Mouse (Mus musculus): ENCODE results near the gene Adamts20. TPM values are rescaled to one million over a fixed set of nuclear protein-coding genes. Genes with fewer than 3 reads are reported as not detected.

Gene Adamts20
- total RNA-seq, 2 experiments from 2014 or later = 1.7 to 2.3 TPM

DNA sequence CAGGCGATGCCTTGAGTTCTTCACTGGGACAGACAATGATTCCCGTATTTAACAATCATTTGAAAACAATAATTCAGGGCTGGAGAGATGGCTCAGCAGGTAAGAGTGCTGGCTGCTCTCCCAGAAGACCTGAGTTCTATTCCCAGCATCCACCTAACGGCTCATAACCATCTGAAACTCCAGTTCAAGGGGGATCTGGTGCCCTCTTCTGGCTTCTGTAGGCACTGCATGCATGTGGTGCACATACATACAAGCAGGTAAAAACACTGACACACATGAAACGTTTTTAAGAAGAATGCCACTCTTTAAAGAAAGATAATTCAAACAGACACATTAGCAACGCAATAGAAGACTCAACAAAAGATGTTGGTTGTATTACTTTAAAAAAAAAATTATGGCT lies 120.9 kb downstream of the Adamts20 start:
- no peak for DNase-seq (ENCODE audit: low spot score in 2 of 2)

DNA sequence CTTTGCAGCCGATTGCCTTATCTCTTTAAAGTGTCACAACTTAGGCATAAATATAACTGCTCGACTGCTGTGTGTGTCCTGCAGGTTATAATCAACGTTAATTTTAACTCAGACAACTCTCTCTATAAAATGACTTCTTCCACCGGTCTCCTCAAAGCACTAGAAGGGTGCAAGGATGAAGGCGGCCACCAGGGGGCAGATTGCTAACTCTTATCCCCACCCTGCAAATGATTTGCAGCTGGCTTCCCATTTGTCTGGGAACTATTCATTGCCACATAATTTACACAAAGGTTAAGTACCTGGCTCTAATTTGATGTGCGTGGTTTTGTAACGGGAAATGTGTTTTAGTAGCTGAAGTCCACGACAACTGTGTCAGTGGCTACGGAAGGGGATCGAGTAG lies 122.9 kb downstream of the Adamts20 start:
- DNase-seq (ENCODE audit: low spot score in 2 of 2) = peak; percentile 65 to 76

- DNase-seq (ENCODE audit: low spot score in 2 of 2) = no peak
Measured at GRCm38 (mm10) chr15:94339011-94339410, 126.2 kb downstream of the Adamts20 start.

DNA sequence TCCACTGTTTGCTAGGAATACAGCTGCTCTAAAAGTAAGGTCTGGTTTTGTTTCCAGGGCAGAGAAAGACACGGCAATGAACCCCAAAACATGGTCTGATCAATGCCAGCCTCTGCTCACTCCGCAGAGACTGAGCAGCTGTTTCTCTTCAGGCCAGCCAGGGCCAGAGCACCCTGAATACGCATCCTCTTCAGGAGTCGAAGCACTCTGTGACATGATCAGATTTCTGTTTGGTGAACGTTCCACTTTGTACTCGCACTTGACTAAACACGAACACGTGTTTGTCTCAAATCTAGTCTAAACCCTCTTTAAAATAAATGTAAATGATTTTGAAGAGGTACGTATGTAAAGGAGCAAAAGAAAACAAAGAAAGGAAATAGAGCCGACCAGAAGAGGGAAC lies 130.6 kb downstream of the Adamts20 start:
- DNase-seq (ENCODE audit: low spot score in 2 of 2) = no peak

DNA sequence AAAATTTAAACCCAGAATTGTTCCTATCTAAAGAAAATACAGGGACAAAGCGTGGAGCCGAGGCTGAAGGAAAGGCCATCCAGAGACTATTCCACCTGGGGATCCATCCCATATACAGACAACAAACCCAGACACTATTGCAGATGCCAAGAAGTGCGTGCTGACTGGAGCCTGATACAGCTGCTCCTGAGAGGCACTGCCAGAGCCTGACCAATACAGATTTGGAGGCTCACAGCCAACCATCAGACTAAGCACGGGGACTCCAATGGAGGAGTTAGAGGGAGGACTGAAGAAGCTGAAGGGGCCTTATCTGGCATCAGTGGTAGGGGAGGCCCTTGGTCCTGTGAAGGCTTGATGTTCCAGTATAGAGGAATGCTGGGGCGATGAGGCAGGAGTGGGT lies 138.6 kb downstream of the Adamts20 start:
- DNase-seq (ENCODE audit: low spot score in 2 of 2) = no peak

- peak; percentile 44 to 56 for DNase-seq (ENCODE audit: low spot score in 2 of 2)
Measured at GRCm38 (mm10) chr15:94325509-94326181, 139.6 kb downstream of the Adamts20 start.

DNA sequence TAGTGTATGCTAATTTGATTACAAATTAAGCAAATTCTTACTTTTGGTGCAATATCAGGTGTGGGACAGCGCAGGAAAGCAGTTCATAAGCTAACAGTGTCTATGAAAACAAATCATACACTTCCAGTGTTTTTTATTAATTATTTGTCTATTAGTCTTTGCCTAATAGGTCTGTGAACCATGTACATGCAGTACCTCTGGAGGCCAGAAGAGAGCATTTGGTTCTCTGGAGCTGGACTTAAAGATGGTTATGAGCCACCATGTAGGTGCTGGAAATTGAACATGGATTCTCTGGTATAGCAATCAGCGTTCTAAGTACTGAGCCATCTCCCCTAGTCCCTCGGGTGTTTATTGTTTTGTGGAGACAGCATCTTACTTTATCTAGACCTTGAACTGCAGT lies 149.0 kb downstream of the Adamts20 start:
- no peak for DNase-seq (ENCODE audit: low spot score in 2 of 2)

GRCm38 (mm10) chr15:94309689-94310088 lies 155.5 kb downstream of the Adamts20 start:
- no peak for DNase-seq (ENCODE audit: low spot score in 2 of 2)

DNA sequence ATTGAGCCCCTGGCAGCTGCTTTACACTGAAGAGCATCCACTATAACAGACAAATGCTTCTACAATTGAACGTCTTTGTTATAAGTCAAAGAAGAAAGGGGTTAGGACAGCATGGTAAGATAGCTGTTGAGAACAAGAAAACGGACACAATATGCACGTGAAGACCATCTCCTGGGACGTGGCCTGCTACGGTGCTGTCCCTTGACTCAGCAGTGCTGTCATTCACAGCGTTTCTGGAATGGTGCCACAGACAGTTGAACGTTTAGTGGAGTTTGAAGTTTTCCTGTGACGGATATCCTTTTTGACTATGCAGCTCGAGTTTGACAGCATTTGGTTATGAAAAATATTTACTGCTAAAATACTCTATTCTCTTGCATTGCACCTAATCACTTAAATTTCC lies 157.3 kb downstream of the Adamts20 start:
- no peak for DNase-seq (ENCODE audit: low spot score in 2 of 2)

GRCm38 (mm10) chr15:94303151-94303550 lies 162.1 kb downstream of the Adamts20 start:
- DNase-seq (ENCODE audit: low spot score in 2 of 2) = no peak

GRCm38 (mm10) chr15:94294084-94294483 lies 171.1 kb downstream of the Adamts20 start:
- DNase-seq (ENCODE audit: low spot score in 2 of 2) = no peak

GRCm38 (mm10) chr15:94288015-94288414 lies 177.2 kb downstream of the Adamts20 start:
- no peak for DNase-seq (ENCODE audit: low spot score in 2 of 2)

GRCm38 (mm10) chr15:94287495-94287894 lies 177.7 kb downstream of the Adamts20 start:
- no peak for DNase-seq (ENCODE audit: low spot score in 2 of 2)

DNA sequence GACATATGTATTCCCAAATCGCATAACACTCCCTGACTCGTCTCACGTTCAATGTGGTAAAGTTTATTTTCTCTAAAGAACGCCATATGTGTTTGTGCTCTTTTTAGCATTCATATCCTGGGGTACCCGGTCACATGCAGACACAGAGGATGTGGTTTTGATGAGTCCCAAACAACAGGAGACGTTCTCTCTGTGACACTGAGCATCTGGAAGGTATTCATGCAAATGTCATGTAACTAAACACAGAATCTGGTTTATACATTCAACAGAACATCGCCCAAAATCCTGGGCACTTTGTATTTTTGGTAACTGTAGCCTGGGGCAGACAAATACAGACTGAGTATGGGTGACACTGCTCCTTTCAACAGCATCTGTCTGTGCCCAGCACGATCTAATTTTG lies 188.8 kb downstream of the Adamts20 start:
- no peak for DNase-seq (ENCODE audit: low spot score in 2 of 2)

DNA sequence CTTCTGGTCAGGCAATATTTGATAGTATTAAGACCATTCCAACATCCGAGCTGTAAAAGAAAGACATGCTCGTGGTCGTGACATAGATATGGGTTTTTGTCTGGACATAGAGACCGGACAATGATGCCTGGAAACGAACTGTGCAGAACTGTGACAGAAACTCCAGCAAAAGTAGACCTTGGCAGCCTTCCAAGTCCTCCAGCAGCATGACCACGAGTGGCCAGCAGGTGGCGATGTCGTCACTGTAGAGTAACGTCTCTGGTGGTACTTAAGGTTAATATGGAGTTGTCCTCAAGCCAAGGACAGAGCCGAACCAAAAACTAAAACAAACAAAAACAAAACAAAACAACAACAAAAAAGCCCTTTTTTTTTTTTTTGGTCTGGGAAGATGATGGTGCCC lies 199.6 kb downstream of the Adamts20 start:
- peak; percentile 84 to 87 for DNase-seq (ENCODE audit: low spot score in 2 of 2)

GRCm38 (mm10) chr15:94264497-94264879 lies 200.7 kb downstream of the Adamts20 start:
- no peak for DNase-seq (ENCODE audit: low spot score in 2 of 2)

DNA sequence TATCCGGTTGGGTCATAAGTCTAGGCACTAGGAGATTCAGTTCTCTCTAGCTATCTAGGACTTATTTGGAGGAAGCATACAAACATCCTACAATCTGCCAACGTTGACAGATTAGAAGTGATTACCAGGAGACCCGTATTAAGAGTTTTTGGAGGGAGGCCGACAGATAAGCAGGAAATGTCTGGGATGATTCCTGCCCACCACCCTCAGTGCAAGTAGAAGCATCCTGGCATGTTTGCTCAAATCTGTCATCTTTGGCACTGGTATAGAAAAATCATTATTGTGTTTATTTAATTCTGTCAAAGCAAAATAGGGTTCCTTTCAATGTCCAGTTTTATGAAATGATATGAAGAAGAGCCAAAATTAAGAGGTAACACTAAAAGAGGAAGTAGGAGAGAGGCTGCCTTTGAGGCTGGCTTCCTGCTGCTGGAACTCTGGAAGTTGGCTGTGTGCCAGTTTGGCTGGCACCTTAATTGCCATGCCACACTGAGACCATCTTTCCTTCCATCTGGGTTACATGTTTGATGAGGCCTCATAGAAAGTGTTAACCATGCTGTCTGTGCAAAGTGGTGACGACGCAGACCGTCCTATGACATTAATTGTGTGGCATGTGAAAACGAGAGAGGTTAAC lies 201.2 kb downstream of the Adamts20 start:
- no peak for DNase-seq (ENCODE audit: low spot score in 2 of 2)

- DNase-seq (ENCODE audit: low spot score in 2 of 2) = no peak
Measured at GRCm38 (mm10) chr15:94263241-94263640, 202.0 kb downstream of the Adamts20 start.

DNA sequence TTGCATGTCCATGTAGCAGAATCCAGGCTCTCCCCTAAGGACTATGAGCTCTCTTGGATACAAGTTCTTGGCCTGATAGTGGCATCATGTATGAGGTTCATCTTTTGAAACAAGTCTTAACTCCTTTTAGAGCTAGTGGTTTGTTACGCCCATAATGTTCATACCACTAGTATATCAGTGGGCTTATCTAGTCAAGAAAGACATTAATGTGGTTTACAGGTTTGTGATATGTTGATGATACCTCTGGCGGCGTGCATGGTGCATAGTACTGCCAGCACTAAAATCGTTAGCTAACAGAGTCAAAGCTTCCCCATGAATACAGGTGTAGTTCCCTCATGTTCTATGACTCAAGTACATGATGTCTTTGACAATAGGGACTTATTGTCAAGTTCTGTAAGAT lies 205.7 kb downstream of the Adamts20 start:
- no peak for DNase-seq (ENCODE audit: low spot score in 2 of 2)

DNA sequence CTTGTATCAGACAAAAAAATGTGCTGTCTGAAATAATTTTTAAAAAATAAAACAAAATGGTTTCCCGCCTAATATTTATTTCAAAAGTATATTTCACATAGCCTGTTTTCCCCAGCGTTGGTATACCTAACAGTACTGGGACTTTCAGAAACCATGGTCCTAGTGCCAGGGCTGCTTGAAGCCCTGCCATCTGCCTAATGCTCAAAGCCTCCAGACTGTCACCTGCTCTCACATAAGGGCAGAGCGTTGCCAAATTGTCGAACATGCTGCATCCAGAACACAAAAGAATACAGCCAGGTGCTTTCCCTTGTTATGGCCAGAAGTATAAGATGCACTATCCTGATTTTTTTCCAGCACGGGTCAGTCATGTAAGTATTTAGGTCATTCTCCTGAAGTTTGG lies 209.7 kb downstream of the Adamts20 start:
- DNase-seq (ENCODE audit: low spot score in 2 of 2) = no peak

GRCm38 (mm10) chr15:94254861-94255516 lies 210.2 kb downstream of the Adamts20 start:
- no peak for DNase-seq (ENCODE audit: low spot score in 2 of 2)

- no peak for DNase-seq (ENCODE audit: low spot score in 2 of 2)
Measured at GRCm38 (mm10) chr15:94254091-94254860, 210.9 kb downstream of the Adamts20 start.
